Mouse (Mus musculus) liver, postnatal 0 days (tissue): ENCODE data around the gene Tomt. TPM values are rescaled to one million over a fixed set of nuclear protein-coding genes. Genes with fewer than 3 reads are reported as not detected.

Experiments
- ATAC-seq: fragments of 200-750 bp; cut with Nextera tagmentation; 2 replicates; pipeline ENCODE4 v1.8.0; 2017; ENCODE audit warnings: mild to moderate bottlenecking, moderate library complexity
- DNase-seq: peaks from one replicate; pipeline ENCODE4 v3.0.0-alpha.2; 2016
- H3K27ac ChIP-seq: fragments of 300-500 bp; sonication (generic); 2 replicates; pipeline ENCODE4 v1.5.1; 2014; ENCODE audit warnings: antibody characterized with exemption, moderate library complexity, mild to moderate bottlenecking, low read depth
- H3K27me3 ChIP-seq: fragments of 300-500 bp; sonication (generic); 2 replicates; pipeline ENCODE4 v1.6.1; 2014; ENCODE audit warnings: low read length, control low read depth, mixed read lengths; ENCODE audit not compliant: insufficient read depth
- H3K36me3 ChIP-seq: fragments of 300-500 bp; sonication (generic); replicated peaks from 2 replicates; pipeline ENCODE4 v1.6.1; 2014; ENCODE audit warnings: mild to moderate bottlenecking, control low read depth, low read length, moderate library complexity, mixed read lengths; ENCODE audit not compliant: insufficient read depth
- H3K4me1 ChIP-seq: fragments of 300-500 bp; sonication (generic); 2 replicates; pipeline ENCODE4 v1.6.1; 2014; ENCODE audit warnings: antibody characterized with exemption, mild to moderate bottlenecking, control low read depth; ENCODE audit not compliant: insufficient read depth
- H3K4me2 ChIP-seq: fragments of 300-500 bp; sonication (generic); 2 replicates; pipeline ENCODE4 v1.6.1; 2014; ENCODE audit warnings: low read depth, mild to moderate bottlenecking, low read length, moderate library complexity, mixed read lengths
- H3K4me3 ChIP-seq: fragments of 300-500 bp; sonication (generic); 2 replicates; pipeline ENCODE4 v1.5.1; 2014; ENCODE audit warnings: low read depth, low read length
- H3K9ac ChIP-seq: fragments of 300-500 bp; sonication (generic); replicated peaks from 2 replicates; pipeline ENCODE4 v1.6.1; 2014; ENCODE audit warnings: mild to moderate bottlenecking, moderate library complexity
- H3K9me3 ChIP-seq: fragments of 300-500 bp; sonication (generic); 2 replicates; pipeline ENCODE4 v1.6.1; 2016; ENCODE audit warnings: mild to moderate bottlenecking, control low read depth, low read length, mixed read lengths
- CTCF ChIP-seq: sonication (generic); IDR thresholded peaks from 2 replicates; pipeline ENCODE4 v1.5.1; 2016; ENCODE audit warnings: antibody characterized with exemption, low read depth
- EP300 ChIP-seq: IDR thresholded peaks from 2 replicates; pipeline ENCODE4 v1.6.1; 2016; ENCODE audit warnings: antibody characterized with exemption, low read depth, mild to moderate bottlenecking
- WGBS: fragments of 180-500 bp; shearing (Covaris S2); extraction: QIAGEN DNeasy Blood & Tissue Kit; methylation state at CpG from one replicate; pipeline ENCODE4 v1.1.7; 2014; ENCODE audit not compliant: insufficient replicate concordance; 5-methylcytosine and 5-hydroxymethylcytosine counted together
- polyA plus RNA-seq: library from polyadenylated mRNA; unstranded; fragments of >200 nt; fragmentation: Nextera tagmentation; extraction: Ambion mirVana; gene quantifications from 2 replicates; pipeline ENCODE4 v1.2.1, GENCODE M21; 2015

The Tomt gene
- polyA plus RNA-seq, 1 experiment from 2014 or later = 0.12 TPM

GRCm38 (mm10) chr7:101880855-101881254, 25.3 kb downstream of the Tomt start:
- Histone ChIP-seq H3K9me3 (no peaks in the 10 kb centered on the region), H3K4me2 (no peak overlapping the region), H3K9ac (no peak overlapping the region), H3K36me3 (no peaks in the 10 kb centered on the region), H3K27me3 (no peaks in the 10 kb centered on the region), H3K4me1 (no peaks in the 10 kb centered on the region), H3K4me3 (no peak overlapping the region), H3K27ac (no peak overlapping the region)
- 54% methylated on average over 4 of the region's 4 CpGs for WGBS
- TF ChIP-seq EP300 (no peak), CTCF (no peak)
- DNase-seq (no peak), ATAC-seq (no peak)

DNA sequence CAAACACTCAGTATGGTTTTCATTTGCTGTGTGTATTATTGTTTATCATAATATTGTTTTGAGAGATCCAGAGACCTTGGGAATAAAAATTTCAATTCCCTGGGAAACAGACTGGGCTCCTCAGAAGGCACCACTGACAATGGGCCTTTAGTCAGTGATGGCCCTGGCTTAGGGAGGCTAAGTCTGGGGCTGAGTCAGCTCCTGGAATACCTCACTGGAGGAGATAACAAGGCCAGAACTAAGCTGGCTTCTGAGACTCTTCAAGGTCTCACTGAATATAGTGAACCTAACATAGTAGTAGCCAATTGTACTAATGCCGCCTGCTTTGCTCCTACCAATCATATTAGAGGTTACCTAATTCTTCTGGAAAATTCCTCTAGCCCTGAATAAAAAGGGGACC, 30.2 kb downstream of the Tomt start:
- 73% methylated on average over 1 of the region's 1 CpGs for WGBS
- no peaks in the 10 kb centered on the region for H3K36me3 ChIP-seq
- H3K4me1 ChIP-seq = no peaks in the 10 kb centered on the region
- no peak overlapping the region for H3K4me2 ChIP-seq
- H3K9ac ChIP-seq = no peak overlapping the region
- no peak overlapping the region for H3K27ac ChIP-seq
- DNase-seq (no peak), ATAC-seq (no peak)
- H3K27me3 ChIP-seq = no peaks in the 10 kb centered on the region
- no peaks in the 10 kb centered on the region for H3K9me3 ChIP-seq
- no peak overlapping the region for H3K4me3 ChIP-seq
- TF ChIP-seq CTCF (no peak), EP300 (no peak)

DNA sequence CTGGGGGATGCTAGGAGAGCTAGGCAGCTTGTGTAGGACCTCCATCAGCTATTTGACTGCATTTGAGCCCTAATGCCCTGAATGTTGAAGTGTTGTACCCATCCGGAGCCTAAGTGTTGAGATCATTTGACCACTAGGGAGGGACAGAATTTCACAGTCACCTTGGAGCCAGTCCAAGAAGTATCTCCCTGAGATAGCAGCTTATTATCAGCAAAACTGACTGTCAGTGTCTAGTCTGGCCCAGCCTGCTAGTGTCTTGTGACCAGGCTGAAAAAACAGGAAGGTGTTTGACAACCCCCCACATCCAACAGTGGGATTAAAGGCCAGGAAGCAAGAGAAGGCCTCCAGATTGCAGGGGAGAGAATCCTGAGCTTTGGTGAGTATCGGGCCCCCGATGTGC, 34.9 kb downstream of the Tomt start:
- Histone ChIP-seq H3K9ac (no peak overlapping the region), H3K27me3 (no peaks in the 10 kb centered on the region), H3K4me2 (no peak overlapping the region), H3K36me3 (no peaks in the 10 kb centered on the region), H3K9me3 (no peaks in the 10 kb centered on the region), H3K4me1 (no peaks in the 10 kb centered on the region), H3K4me3 (no peak overlapping the region), H3K27ac (0 out of 2 replicates have a peak overlapping the region, but pooled peaks have one; percentile 4)
- ATAC-seq (peak; percentile 27; the same call in 1 of the 2 replicates), DNase-seq (no peak)
- 49% methylated on average over 3 of the region's 3 CpGs for WGBS
- TF ChIP-seq EP300 = no peak
- TF ChIP-seq CTCF = peak; percentile 18; the same call in 1 of the 2 replicates

DNA sequence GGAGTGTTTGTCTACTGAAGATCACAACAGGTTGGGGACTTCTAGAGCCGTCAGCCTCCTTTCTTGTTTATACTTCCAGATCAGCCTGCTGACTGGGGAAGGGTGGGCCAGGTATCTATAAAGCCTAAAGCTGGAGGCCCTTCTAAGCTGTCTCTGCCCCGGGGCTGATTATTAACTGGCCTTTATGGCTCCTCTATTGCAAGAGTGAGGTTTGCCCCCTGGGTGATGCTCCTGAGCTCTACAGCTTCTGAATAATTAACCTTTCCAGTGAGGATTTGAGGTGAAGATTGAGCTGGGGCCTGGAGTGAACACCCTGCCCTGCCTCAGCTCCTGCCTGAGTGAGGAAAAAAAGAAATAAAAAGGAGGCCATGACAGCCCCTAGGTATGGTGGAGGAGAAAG, 35.5 kb downstream of the Tomt start, which contains the start of gene Folr1:
Gene Folr1 (minus strand): TSS at position 160 of the 400 bp plus-strand sequence.
- H3K9me3 ChIP-seq = no peaks in the 10 kb centered on the region
- H3K4me2 ChIP-seq = no peak within 1 kb of the TSS
- no peak for TF ChIP-seq EP300
- no peak for TF ChIP-seq CTCF
- H3K36me3 ChIP-seq = no peaks in the 10 kb centered on the region
- H3K9ac ChIP-seq = no peak within 1 kb of the TSS
- H3K27ac ChIP-seq = 0 out of 2 replicates have a peak within 1 kb of the TSS, but pooled peaks have one; percentile 4
- no peaks in the 10 kb centered on the region for H3K4me1 ChIP-seq
- ATAC-seq (no peak), DNase-seq (no peak)
- H3K4me3 ChIP-seq = no peak within 1 kb of the TSS
- WGBS = 50% methylated on average over 2 of the region's 2 CpGs
- H3K27me3 ChIP-seq = no peaks in the 10 kb centered on the region

DNA sequence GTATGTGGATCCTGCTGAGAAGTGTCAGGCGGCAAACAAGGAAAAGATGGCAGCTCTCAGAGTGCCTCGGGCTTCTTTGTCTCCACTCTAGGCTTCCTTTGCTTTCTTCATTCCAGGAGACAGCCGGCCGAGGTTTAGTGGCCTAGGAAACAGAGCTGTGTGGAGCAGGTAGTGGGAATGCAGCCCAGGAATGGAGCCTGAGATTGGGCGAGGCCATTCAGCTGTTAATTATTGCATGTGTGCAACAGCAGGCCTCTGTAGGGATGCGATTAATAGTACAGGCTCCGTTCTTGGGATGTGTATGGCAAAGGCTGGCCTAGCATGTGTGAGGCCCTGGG, 37.0 kb downstream of the Tomt start:
- no peak overlapping the region for H3K4me3 ChIP-seq
- ATAC-seq = no peak
- TF ChIP-seq CTCF = no peak
- 83% methylated on average over 7 of the region's 7 CpGs for WGBS
- no peak overlapping the region for H3K27ac ChIP-seq
- no peaks in the 10 kb centered on the region for H3K27me3 ChIP-seq
- H3K4me1 ChIP-seq = no peaks in the 10 kb centered on the region
- no peaks in the 10 kb centered on the region for H3K9me3 ChIP-seq
- H3K9ac ChIP-seq = no peak overlapping the region
- no peak overlapping the region for H3K4me2 ChIP-seq
- no peak for DNase-seq
- H3K36me3 ChIP-seq = no peaks in the 10 kb centered on the region

- Histone ChIP-seq H3K27ac (no peak overlapping the region), H3K4me1 (no peaks in the 10 kb centered on the region), H3K9ac (no peak overlapping the region), H3K9me3 (no peaks in the 10 kb centered on the region), H3K4me3 (no peak overlapping the region), H3K36me3 (no peaks in the 10 kb centered on the region), H3K27me3 (no peaks in the 10 kb centered on the region), H3K4me2 (no peak overlapping the region)
- WGBS = 73% methylated on average over 13 of the region's 13 CpGs
- TF ChIP-seq CTCF (no peak), EP300 (no peak)
- DNase-seq = no peak
- ATAC-seq = no peak
These were observed 37.7 kb downstream of the Tomt start for GRCm38 (mm10) chr7:101868241-101869162.
